Mouse (Mus musculus): Measurements from ENCODE around the gene Fam184b. TPM values are rescaled to one million over a fixed set of nuclear protein-coding genes. Genes with fewer than 3 reads are reported as not detected.

Fam184b gene
- total and polyA plus RNA-seq, 3 experiments, result 0.07 TPM; not detected in 2

DNA sequence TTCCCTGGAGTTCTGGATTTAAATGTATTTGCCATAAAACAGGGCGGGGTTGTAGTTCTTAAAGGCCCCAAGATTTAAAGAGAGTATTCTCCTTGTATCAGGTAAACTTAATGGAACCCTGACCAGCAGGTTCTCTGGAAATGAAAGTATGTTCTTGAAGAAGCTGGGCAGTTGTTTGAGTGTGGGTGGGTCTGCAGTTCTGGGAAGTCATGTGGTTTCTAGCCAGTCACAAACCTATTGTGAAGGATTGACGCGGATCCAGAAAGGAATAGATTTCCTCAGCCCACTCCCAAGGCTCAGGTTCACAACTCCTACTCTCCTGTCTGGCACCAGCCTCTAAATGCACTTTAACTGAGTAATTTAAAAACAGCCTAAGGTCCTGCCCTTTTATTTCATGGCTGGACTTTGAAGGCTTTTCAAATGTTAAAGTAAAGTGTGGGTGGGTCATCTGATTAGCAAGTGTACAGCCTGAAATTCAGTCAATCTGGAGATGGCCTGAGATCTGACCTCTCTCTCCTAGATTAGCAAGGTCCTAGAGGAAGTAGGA, 143.9 kb downstream of the Fam184b start:
- Histone ChIP-seq H3K27me3 (ENCODE audit: control insufficient read depth, insufficient read depth, low read length) (no peaks in the 10 kb centered on the region), H3K36me3 (ENCODE audit: control insufficient read depth, insufficient read depth, low read length) (no peaks in the 10 kb centered on the region), H3K4me3 (no peak overlapping the region), H3K9ac (ENCODE audit: low read depth, low read length) (no peak overlapping the region), H3K27ac (no peak overlapping the region), H3K4me1 (ENCODE audit: control insufficient read depth, insufficient read depth, low read length) (peaks cover 2% of the 10 kb centered on the region; the same call in 1 of the 2 replicates), H3K79me2 (replicated peaks; ENCODE audit: control insufficient read depth, insufficient read depth, low read length) (no peaks in the 10 kb centered on the region)
- intact Hi-C loops (cut with DNase I), result no loop called here
- DNase-seq, result no peak
- 78% methylated on average over 3 of the region's 3 CpGs for WGBS
- no peak for TF ChIP-seq CTCF (IDR thresholded peaks at IDR 0.05)

DNA sequence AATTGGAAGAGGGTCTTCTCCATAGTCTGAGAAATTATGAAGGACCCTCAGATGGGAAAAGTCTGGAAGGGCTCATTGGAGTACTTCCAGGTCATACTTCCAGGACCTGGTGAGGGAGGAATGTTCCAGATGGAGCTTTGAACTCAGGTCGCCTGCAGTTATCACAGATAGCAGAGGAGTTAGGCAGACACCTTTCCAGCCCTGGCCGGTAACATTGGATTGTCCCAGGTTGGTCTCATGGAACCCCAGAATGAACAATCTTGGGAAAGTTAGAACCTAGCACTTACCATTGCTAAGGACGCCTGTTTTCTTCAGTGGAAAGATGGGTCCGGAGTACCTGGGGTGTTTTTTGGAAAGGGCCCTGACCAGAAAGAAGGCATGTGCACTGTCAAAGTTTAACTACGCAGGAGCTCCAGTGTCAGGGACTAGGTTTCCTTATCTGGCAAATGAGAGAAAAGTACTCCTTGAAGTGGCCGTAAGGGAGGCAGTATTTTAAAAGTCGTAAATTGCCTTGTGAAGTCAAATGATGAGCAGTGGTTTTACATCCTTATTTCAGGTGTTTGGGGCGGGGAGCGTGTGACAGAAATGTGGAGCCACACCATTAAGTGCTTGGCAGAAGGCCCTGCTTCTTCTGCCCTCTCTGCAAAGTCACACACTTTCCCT, 145.2 kb downstream of the Fam184b start:
- peak overlapping the region; percentile 63 for H3K4me3 ChIP-seq
- no peaks in the 10 kb centered on the region for H3K27me3 ChIP-seq (ENCODE audit: control insufficient read depth, insufficient read depth, low read length)
- no peak for DNase-seq
- no peak overlapping the region for H3K9ac ChIP-seq (ENCODE audit: low read depth, low read length)
- WGBS, result 74% methylated on average over 9 of the region's 9 CpGs
- peaks cover 2% of the 10 kb centered on the region; the same call in 1 of the 2 replicates for H3K4me1 ChIP-seq (ENCODE audit: control insufficient read depth, insufficient read depth, low read length)
- intact Hi-C loops (cut with DNase I), result loop anchor here (1.0 to 5.0 kb wide), 3 partner anchors 25 to 363 kb away; partner anchors contain the start of gene Lcorl
- H3K36me3 ChIP-seq (ENCODE audit: control insufficient read depth, insufficient read depth, low read length), result no peaks in the 10 kb centered on the region
- TF ChIP-seq EP300 (IDR thresholded peaks at IDR 0.05; ENCODE audit: insufficient read depth, low read depth, low read length) (no peak), POLR2A (IDR thresholded peaks at IDR 0.05; ENCODE audit: insufficient read depth, low read depth, low read length) (no peak), CTCF (IDR thresholded peaks at IDR 0.05) (no peak)
- H3K27ac ChIP-seq, result no peak overlapping the region
- no peaks in the 10 kb centered on the region for H3K79me2 ChIP-seq (replicated peaks; ENCODE audit: control insufficient read depth, insufficient read depth, low read length)

DNA sequence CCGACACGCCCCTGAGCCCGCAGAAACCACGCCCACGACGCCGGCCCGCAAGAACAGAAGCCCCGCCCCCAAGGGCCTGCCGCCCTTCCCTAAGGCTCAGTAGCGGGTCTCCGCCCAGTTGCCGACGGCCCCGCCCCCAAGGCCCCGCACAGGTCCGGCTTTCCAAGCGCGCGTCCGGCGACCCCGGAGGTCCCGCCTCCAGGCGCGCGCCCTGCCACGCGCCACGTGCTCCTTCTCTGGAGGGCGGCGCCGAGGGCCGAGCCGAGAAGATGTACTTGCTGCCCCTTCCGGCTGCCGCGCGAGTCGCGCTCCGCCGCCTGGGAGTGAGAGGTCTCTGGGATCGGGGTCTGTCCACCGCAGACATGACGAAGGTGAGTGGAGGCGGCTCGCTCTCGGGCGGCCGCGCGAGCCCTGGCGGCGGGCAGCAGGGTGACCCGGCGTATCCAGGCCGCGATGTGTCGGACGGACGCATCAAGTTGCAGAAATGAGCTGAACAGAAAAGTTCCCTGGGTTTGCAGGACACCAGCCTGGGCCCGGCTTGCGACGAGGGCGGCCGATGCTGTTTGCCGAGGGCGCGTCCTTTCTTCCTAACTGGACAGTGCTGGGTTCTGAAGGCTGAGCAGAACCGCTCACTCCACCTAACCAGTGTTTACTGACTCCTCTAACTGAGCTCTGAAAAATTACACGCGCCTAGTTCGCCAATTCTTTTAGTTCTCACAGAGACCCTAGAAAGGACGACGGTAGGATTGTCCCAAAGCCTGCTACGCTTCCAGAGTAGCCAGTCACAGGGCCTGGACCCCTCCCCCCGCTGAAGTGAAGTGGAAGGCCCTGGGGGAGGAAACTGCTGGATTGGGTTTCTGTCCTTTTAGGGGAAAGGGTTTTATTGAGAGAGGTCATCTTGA, 146.0 kb downstream of the Fam184b start, which contains the start of gene Lap3:
Gene Lap3, plus strand, starts transcription at position 184 of the 902 bp plus-strand sequence.
- intact Hi-C loops (cut with DNase I), result loop anchor here (1.0 to 5.0 kb wide), 4 partner anchors 26 to 364 kb away; partner anchors contain the start of genes Lcorl and Qdpr
- no peaks in the 10 kb centered on the region for H3K27me3 ChIP-seq (ENCODE audit: control insufficient read depth, insufficient read depth, low read length)
- peak within 1 kb of the TSS; percentile 75 for H3K27ac ChIP-seq
- peak within 1 kb of the TSS; percentile 98 for H3K9ac ChIP-seq (ENCODE audit: low read depth, low read length)
- peak within 1 kb of the TSS; percentile 63 for H3K4me3 ChIP-seq
- under 1% methylated on average over 78 of the region's 78 CpGs for WGBS
- peak; percentile 100 for DNase-seq
- H3K4me1 ChIP-seq (ENCODE audit: control insufficient read depth, insufficient read depth, low read length), result peaks cover 2% of the 10 kb centered on the region; the same call in 1 of the 2 replicates
- no peaks in the 10 kb centered on the region for H3K36me3 ChIP-seq (ENCODE audit: control insufficient read depth, insufficient read depth, low read length)
- no peaks in the 10 kb centered on the region for H3K79me2 ChIP-seq (replicated peaks; ENCODE audit: control insufficient read depth, insufficient read depth, low read length)
- TF ChIP-seq CTCF (IDR thresholded peaks at IDR 0.05), result peak; percentile 66
- peak; percentile 81 for TF ChIP-seq POLR2A (IDR thresholded peaks at IDR 0.05; ENCODE audit: insufficient read depth, low read depth, low read length)
- no peak for TF ChIP-seq EP300 (IDR thresholded peaks at IDR 0.05; ENCODE audit: insufficient read depth, low read depth, low read length)

DNA sequence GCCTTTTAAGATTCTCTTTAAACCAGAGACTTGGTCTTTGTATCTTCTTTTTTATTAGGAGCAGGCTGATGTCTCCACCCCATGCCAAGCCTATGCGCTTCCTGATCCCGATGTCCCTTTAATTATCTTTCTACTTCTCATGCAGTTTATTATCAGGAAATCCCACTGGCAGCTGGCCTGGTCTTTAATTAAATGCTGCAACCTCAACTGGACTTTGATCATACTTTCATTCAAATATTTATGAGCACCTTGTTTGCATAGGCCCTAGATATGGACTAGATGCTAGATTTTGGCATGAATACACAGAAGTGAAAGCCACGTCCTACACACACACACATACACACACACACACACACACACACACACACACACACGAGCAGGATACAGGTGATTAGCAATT, 147.6 kb downstream of the Fam184b start:
- no peak for TF ChIP-seq EP300 (IDR thresholded peaks at IDR 0.05; ENCODE audit: insufficient read depth, low read depth, low read length)
- no peak for TF ChIP-seq POLR2A (IDR thresholded peaks at IDR 0.05; ENCODE audit: insufficient read depth, low read depth, low read length)
- TF ChIP-seq CTCF (IDR thresholded peaks at IDR 0.05), result no peak
- Histone ChIP-seq H3K4me3 (no peak overlapping the region), H3K27me3 (ENCODE audit: control insufficient read depth, insufficient read depth, low read length) (no peaks in the 10 kb centered on the region), H3K4me1 (ENCODE audit: control insufficient read depth, insufficient read depth, low read length) (peaks cover 2% of the 10 kb centered on the region; the same call in 1 of the 2 replicates), H3K27ac (no peak overlapping the region), H3K9ac (ENCODE audit: low read depth, low read length) (no peak overlapping the region), H3K36me3 (ENCODE audit: control insufficient read depth, insufficient read depth, low read length) (no peaks in the 10 kb centered on the region), H3K79me2 (replicated peaks; ENCODE audit: control insufficient read depth, insufficient read depth, low read length) (no peaks in the 10 kb centered on the region)
- intact Hi-C loops (cut with DNase I), result loop anchor here (2.0 to 5.0 kb wide), 4 partner anchors 17 to 366 kb away; partner anchors contain the start of genes Lcorl and Qdpr
- WGBS, result 68% methylated on average over 4 of the region's 4 CpGs
- DNase-seq, result no peak

DNA sequence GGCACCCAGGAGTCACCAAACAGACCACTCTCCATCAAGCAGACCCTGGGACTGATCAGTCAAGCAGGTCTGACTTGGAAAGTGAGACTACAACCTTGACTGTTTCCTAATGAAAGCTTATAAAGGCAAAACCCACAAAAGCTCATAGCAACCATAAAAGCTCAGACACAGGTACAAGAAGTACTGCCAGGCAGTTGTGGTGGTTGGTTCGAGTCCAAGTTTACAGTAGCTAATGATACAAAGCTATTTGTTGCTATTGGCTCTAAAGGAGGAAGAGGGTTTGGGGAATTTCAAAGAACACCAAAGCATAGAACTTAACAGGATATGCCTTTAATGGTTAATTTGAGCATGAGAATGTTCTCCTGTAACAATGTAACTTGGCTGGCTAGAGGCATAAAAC, 155.8 kb downstream of the Fam184b start:
- no peak overlapping the region for H3K9ac ChIP-seq (ENCODE audit: low read depth, low read length)
- no peaks in the 10 kb centered on the region for H3K36me3 ChIP-seq (ENCODE audit: control insufficient read depth, insufficient read depth, low read length)
- no peaks in the 10 kb centered on the region for H3K27me3 ChIP-seq (ENCODE audit: control insufficient read depth, insufficient read depth, low read length)
- no peaks in the 10 kb centered on the region for H3K4me1 ChIP-seq (ENCODE audit: control insufficient read depth, insufficient read depth, low read length)
- no peaks in the 10 kb centered on the region for H3K79me2 ChIP-seq (replicated peaks; ENCODE audit: control insufficient read depth, insufficient read depth, low read length)
- WGBS, result 61% methylated on average over 1 of the region's 1 CpGs
- H3K4me3 ChIP-seq, result no peak overlapping the region
- intact Hi-C loops (cut with DNase I), result no loop called here
- H3K27ac ChIP-seq, result no peak overlapping the region
- TF ChIP-seq EP300 (IDR thresholded peaks at IDR 0.05; ENCODE audit: insufficient read depth, low read depth, low read length), result no peak
- no peak for TF ChIP-seq POLR2A (IDR thresholded peaks at IDR 0.05; ENCODE audit: insufficient read depth, low read depth, low read length)
- TF ChIP-seq CTCF (IDR thresholded peaks at IDR 0.05), result no peak
- DNase-seq, result no peak
